Mouse (Mus musculus) left cerebral cortex, postnatal 25 days (tissue): ENCODE measurements around the gene Kbtbd6. TPM values are rescaled to one million over a fixed set of nuclear protein-coding genes. Genes with fewer than 3 reads are reported as not detected.
"Not testable (repeated sequence)": the region's sequence is repeated elsewhere in the genome, so short reads cannot be mapped to it uniquely, and the experiment has no call there.

Experiments used
- DNase-seq, 2 experiments: peaks; one replicate each; pipeline ENCODE4 v3.0.0; 2022; ENCODE audit warnings: low spot score in 2 of 2, mixed read lengths in 1 of 2
- intact Hi-C: fragments of 180-260 bp; cut with DNase I; formaldehyde crosslinking; loops from one replicate; pipeline ENCODE4 v1.15.1; 2025
- total RNA-seq, 2 experiments: library from RNA; stranded (reverse); gene quantifications; 2 replicates each; pipeline ENCODE4 v1.2.3; 2021

Kbtbd6 gene
- total RNA-seq, result 1 to 10 TPM; 1.3 to 1.6 TPM

DNA sequence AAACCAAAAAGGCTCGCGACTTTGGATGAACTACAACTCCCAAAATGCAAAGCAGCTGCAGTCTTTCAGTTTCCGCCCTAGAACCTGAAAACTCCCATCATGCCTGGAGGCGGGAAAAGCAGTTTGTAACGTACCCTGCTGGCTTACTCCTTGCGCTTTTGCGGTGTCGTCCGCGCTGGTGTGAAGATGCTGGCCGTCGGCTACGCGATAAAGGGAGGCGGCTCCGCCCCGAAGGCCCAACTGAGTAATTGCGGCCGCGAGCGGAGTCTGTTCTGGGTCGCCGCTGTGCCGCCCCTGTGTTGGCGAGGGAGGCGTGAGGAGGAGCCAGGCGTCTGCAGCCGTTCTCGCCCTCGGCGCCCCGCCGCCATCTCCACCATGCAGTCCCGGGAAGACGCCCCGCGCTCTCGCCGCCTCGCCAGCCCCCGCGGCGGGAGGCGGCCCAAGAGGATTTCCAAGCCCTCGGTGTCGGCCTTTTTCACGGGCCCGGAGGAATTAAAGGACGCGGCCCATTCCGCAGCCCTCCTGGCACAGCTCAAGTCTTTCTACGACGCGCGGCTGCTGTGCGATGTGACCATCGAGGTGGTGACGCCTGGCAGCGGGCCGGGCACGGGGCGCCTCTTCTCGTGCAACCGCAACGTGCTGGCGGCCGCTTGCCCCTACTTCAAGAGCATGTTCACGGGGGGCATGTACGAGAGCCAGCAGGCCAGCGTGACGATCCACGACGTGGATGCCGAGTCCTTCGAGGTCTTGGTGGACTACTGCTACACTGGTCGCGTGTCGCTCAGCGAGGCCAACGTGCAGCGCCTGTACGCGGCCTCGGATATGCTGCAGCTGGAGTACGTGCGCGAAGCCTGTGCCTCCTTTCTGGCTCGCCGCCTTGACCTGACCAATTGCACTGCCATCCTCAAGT, at the start of gene Kbtbd6:
Gene Kbtbd6 (plus strand): TSS at position 155 of the 910 bp plus-strand sequence.
- intact Hi-C loops, result not testable (repeated sequence)
- DNase-seq, result peak; percentile 78 to 89

DNA sequence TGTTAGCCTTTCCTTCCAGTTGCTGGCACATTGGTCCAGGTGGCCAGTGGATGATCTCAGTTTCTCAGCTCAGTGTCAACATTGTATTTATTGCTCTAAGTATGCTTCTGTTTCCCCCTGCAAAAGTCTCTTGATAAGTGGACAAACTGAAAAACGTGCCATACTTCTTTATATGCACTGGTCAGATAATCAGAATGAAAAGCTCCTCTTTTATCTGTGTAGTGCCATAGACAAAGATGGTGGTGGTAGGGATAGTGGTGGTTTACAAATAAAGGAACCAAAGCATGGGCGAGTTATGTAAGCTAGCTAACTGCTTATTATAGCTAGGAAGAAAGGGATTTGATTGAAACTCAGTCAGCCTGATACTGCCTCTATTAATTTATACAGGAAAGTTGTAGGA, 44.0 kb upstream of the Kbtbd6 start:
- intact Hi-C loops, result no loop called here
- DNase-seq, result no peak

DNA sequence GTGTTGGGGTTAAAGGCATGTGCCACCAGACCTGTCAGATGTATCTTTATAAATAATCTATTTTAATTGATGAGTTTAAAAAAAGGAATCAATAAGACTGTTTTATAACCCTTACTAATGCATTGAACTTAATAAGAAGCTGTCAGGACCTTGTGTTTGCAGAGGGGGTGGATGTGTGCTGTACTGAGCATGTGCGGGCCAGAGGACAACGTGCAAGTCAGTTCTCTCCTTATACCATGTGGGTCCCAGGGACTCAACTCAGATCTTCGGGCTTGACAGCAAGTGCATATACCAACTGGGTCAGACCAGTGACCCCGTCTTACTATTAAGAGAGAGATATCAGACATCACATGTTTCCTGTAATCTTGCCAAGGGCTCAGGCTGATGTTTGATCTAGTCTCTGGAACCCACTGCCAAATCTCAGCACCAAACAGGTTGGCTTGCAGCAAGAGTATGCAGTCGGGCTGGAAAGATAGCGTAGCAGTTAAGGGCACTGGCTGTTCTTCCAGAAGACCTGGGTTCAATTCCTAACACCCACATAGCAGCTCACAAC, 42.3 kb upstream of the Kbtbd6 start:
- intact Hi-C loops, result no loop called here
- no peak for DNase-seq

DNA sequence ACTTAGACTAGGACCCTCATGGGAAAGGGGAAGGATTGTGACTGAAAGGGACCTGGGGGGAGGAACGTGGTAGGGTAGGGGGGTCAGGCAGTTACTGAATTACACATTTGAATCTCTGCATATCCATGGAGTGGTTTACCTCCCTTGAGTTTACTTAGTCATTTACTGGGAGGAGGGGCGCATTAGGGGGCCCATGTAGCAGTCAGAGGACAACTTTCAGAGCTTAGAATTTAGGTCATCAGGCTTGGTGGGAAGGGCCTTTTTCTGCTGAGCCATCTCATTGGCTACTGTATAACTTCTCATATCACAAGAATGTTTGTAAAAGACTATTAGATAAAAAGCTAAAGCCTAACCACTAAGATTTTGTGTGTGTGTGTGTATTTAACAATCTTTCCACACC, 41.0 kb upstream of the Kbtbd6 start:
- no peak for DNase-seq
- intact Hi-C loops, result no loop called here

DNA sequence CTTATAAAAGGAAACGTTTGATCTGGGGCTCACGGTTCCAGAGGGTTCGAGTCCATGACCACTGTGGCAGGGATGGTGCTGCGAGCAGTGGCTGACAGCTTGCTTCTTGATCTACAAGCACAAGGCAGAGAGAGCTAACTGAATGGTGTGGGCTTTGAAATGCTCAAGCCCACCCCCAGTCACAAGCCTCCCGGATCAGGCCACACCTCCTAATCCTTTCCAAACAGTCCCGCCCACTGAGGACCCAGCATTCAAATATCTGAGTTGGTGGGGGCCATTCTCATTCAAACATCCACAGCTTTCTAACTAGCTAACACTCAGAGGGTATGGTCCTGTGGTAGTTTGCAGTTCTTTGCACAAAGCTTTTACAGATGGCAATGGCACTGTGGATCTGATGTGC, 38.5 kb upstream of the Kbtbd6 start:
- DNase-seq, result no peak
- intact Hi-C loops, result no loop called here

DNA sequence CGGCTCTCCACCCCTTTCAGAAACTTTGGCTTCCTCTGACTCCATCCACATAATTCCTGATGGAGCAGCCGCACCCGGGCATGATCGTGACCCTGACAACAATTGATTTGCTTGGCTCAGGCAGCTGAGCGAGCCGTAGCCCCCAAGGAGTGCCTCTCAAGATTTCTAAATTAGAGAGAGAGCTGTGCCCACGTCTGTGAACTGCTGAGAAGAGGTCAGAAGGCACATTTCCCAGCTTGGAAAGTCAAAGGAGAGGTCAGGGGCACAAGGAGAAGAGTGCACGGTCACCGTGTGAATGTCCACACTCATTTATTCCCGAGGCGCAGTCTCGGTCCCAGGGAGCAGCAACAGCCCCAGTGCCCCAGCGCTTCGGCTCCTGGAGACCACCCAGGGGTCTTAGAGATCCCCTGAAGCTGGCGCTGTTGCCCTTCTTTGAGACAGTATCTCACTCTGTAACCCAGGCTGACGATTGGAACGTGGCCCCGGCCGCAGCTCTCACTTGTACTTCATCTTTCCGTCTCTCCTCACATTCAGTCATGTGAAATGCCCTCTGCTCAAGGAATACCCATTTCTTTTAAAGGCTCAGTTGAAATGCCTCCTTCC, 31.5 kb upstream of the Kbtbd6 start:
- DNase-seq, result no peak
- intact Hi-C loops, result no loop called here

DNA sequence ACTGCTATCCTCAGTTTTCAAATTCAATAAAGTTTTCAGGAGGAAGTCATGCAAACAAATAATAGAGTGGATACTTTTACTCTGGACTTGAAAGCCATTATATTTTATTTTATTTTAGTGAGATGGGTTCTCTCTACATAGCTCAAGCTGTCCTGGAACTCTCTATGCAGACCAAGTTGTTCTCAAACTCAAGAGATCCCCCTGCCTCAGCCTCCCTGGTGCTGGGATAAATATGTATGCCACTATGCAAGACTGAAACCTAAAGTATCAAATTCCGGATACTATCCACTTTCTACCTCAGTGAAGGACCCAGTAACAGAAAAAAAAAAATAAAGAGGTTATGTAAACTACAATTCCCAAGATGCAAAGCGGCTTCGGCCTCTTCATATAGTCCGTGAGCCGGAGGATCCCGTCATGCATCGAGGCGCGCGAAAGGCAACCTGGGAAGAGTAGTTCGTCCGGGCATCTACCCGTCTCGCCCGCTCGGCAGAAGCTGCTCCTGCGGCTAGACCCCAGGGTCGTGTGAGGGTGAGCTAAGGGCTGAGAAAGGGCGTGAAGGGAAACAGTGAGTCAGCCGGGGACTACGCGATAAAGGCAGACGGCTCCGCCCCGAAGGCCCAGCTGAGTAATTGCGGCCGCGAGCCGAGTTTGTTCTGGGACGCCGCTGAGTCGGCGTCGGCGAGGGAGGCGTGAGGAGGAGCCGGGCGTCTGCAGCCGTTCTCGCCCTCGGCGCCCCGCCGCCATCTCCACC, 25.5 kb upstream of the Kbtbd6 start, which contains the start of gene Kbtbd7:
Gene Kbtbd7 (plus strand): TSS at position 533 of the 751 bp plus-strand sequence.
- intact Hi-C loops, result loop anchor here (5.0 kb wide), 1 partner anchor 34 kb away; the partner anchor contains the start of gene Naa16

DNA sequence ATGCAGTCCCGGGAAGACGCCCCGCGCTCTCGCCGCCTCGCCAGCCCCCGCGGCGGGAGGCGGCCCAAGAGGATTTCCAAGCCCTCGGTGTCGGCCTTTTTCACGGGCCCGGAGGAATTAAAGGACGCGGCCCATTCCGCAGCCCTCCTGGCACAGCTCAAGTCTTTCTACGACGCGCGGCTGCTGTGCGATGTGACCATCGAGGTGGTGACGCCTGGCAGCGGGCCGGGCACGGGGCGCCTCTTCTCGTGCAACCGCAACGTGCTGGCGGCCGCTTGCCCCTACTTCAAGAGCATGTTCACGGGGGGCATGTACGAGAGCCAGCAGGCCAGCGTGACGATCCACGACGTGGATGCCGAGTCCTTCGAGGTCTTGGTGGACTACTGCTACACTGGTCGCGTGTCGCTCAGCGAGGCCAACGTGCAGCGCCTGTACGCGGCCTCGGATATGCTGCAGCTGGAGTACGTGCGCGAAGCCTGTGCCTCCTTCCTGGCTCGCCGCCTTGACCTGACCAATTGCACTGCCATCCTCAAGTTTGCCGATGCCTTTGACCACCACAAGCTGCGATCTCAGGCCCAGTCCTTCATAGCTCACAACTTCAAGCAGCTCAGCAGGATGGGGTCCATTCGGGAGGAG, 24.8 kb upstream of the Kbtbd6 start:
- DNase-seq, result not testable (repeated sequence)
- intact Hi-C loops, result loop anchor here (5.0 kb wide), 1 partner anchor 35 kb away; the partner anchor contains the start of gene Naa16

More for the DNA sequence above, 25.5 kb upstream of the Kbtbd6 start, which contains the start of gene Kbtbd7:
- DNase-seq, result peak; percentile 95 to 96

DNA sequence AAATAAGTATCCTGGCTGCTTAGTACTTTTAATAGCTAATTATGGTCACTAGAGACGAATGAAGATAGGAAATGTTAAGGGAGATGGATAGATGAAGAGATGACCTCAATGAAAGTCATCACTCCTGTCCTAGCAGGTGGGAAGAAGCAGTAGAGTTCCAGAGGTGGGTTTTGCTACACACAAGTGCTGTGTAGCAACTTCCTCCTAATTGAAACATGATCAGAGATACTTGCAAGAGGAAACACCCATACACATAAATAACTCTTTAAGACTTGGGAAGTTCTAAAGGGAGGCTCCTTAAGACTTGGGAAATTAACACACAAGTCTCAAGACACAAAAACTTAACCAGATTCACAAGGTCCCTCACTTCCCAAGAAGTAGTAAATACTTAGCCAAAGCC, 17.6 kb upstream of the Kbtbd6 start:
- intact Hi-C loops, result no loop called here

DNA sequence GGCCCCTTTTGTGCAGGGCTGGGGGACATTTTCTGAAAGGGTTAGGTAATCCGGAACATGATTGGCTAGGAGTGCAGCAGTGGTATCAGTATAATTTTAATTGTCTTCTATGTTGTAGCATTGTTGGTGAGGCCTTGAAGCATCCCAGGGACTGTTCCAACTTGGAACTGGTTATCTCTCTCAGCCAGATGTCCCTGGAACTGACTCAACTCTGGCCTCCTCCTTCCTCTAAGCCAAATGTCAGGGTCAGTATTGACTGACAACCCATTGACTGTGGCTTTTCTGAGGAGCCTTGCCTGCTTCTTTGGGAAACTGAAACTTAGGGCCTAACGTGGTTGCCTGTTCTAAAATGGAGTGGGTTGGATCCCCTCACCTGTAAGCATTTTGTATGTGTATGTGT, 11.0 kb upstream of the Kbtbd6 start:
- intact Hi-C loops, result no loop called here
- no peak for DNase-seq

More for the DNA sequence above, 17.6 kb upstream of the Kbtbd6 start:
- DNase-seq, result no peak

DNA sequence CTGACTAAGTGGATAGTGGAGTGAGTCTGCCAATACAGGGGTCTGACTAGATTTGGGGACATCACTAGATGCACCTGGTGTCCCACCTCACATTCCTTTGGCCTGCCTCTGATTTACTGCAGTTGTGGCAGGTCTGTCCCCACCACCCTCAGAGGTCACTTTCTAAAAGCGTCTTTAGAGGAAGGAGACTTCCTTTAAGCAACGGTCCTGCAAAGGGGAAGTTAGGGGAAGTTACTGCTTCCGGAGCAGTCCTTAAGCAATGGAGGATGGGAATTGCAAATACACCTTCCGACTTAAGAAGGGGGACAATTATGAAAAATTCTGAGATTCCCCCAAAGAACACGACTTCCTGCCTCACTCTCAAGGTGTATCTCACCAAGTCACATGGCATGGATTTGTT, 10.2 kb upstream of the Kbtbd6 start:
- no peak for DNase-seq
- intact Hi-C loops, result no loop called here

DNA sequence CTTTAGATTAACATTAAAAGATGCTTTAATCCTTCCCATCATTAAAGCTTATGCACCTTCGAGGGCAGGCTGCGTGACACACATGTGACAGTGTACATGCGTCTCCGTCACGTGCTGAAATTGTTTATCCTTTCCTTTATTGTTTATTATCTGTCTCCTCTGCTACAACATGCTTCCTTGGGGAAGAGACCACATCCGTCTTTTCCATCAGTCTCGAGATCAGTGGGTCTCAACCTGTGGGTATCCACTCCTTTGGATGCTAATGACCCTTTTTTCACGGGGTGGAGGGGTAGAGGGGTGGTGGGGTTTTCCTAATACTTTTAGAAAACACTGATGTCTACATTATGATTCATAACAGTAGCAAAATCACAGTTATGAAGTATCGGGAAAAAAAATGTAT, 7.0 kb upstream of the Kbtbd6 start:
- no peak for DNase-seq
- intact Hi-C loops, result no loop called here

DNA sequence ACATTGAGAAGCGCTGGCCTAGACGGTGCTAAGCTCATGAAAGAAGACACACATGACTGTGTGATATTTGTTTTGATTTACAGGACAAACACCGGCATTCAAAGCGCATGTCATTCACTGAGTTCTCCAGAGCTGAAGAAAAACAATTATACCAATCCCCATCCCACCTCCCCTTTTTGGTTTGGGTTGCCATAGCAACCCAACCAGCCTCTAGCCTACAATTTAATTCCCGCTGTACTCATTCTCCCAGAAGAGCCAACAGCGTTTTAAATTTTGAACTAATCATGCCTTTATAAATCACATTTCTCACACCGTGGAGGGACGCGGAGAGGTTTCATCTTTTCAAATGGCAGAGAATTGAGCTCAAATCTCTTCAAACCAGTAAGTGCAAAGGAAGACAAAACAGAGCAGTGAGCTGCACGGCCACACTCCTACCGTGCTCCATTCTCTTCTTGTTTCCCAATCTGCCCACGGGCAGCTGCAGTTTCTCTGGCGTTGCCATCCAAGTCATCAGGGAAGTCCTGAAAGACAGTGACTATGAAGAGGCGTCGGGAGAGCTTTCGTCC, 6.5 kb upstream of the Kbtbd6 start:
- peak; percentile 31 to 59 for DNase-seq
- intact Hi-C loops, result no loop called here

DNA sequence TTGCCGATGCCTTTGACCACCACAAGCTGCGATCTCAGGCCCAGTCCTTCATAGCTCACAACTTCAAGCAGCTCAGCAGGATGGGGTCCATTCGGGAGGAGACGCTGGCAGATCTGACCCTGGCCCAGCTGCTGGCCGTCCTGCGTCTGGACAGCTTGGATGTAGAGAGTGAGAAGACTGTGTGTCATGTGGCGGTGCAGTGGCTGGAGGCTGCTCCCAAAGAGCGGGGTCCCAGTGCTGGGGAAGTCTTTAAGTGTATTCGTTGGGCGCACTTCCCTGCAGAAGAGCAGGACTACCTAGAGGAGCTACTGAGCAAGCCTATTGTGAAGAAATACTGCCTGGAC, 928 bp downstream of the Kbtbd6 start:
- intact Hi-C loops, DNase-seq: not testable (repeated sequence)

DNA sequence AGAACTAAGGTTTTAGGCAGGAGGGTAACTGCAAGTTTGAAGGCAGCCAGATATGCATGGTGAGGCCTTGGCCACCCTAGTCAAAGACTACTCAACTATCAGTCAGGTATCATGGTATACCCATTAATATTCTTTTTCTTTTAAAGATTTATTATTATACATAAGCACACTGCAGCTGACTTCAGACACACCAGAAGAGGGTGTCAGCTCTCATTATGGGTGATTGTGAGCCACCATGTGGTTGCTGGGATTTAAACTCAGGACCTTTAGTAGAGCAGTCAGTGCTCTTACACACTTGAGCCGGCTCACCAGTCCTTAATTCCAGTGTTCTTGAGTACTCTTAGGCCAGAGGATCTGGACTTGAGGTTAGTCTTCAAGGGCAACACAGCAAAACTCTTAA, 8.8 kb downstream of the Kbtbd6 start:
- intact Hi-C loops, result no loop called here

DNA sequence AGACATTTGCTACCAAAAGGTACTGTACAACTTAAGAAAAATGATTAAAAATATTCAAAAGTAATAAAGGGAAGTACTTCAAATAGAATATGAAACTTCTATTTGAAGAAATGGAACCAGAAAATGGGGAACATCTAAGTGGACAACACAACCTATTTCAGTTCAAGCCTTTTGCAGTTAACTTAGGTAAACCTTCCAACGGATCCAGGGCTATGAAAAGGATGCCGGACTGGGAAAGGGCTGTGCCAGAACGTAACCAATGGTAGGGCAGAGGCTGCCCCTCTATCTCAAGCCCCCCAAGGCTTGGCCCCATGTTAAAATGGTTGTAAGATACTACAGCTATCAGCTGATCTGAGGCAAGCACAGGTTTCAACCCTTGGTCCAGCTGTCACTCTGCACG, 9.4 kb downstream of the Kbtbd6 start:
- intact Hi-C loops, result no loop called here
- DNase-seq, result no peak

More for the DNA sequence above, 8.8 kb downstream of the Kbtbd6 start:
- no peak for DNase-seq

DNA sequence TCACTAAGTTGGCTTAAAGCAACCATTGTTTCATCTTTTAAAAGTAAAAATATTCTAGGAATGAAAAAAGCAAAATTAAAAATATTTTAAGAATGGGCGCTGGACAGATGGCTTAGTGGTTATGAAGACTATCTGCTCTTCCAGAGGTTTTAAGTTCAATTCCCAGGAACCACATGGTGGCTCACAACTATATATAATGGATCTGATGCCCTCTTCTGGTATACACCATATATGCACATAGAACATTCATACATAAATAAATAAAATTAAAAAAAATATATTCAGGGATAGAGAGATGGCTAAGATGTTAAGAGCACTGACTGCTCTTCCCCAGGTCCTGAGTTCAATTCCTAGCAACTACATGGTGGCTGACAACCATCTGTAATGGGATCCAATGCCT, 14.0 kb downstream of the Kbtbd6 start:
- no peak for DNase-seq
- intact Hi-C loops, result no loop called here

DNA sequence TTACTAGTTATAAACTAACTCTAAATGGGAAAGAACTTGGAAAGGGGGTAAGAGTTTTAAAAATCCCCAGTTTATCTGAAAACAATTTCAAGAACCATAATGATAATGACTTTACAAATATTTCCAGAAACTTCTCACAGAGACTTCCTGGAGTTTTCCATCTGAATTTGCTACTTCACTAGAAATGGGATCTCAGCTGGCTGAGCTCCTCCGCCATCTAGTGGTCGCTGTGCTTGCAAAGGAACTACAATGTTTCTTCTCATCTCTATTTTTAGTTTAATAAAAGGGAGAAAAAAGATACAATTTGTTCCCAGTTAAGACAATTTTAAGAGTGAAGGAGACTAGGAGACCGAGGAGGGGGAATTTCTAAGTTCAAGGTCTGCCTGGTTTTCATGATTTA, 16.0 kb downstream of the Kbtbd6 start:
- intact Hi-C loops, result no loop called here
- DNase-seq, result peak; percentile 68 to 70

DNA sequence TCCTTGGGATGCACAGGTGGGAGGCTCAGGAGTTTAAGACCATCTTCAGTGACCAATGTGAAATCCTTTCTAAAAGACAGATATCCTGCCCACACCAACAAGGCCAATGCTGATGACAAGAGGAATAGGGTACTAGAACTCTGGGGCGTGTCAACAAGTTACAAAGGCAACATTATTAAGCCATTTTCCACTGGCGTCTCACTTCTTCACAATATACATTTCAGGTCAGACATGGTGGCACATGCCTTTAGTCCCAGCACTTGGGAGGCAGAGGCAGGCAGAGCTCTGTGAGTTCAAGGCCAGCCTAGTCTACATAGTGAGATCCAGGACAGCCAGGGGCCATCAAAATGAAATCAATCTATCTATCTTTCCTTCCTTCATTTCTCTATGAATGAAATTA, 21.7 kb downstream of the Kbtbd6 start:
- no peak for DNase-seq
- intact Hi-C loops, result loop anchor here (2.0 kb wide), 1 partner anchor 349 kb away; no protein-coding TSS in a partner anchor
